ENCODE assay signal across 8 mouse cellular contexts in genomic region chr16:52453971-52454514, GRCm38 (mm10). TPM values are rescaled to one million over a fixed set of nuclear protein-coding genes. Genes with fewer than 3 reads are reported as not detected.
DNase-seq lines count a peak whose midpoint lies in the region; ATAC-seq and TF ChIP-seq lines count a peak whose summit lies in the region.

TSS of gene Alcam (minus strand) at chr16:52454074.

- no peaks in the 10 kb centered on the region for H3K27me3 ChIP-seq in C2C12 (ENCODE audit: control insufficient read depth, insufficient read depth, insufficient read length)
- no peaks in the 10 kb centered on the region for H3K27me3 ChIP-seq in embryonic facial prominence, embryonic 15.5 days
- H3K27me3 ChIP-seq in lung, embryonic 15.5 days: no peaks in the 10 kb centered on the region

- intact Hi-C loops in heart, postnatal 14 days (cut with DNase I): loop anchor here (5.0 kb wide), 2 partner anchors 142 to 813 kb away; no protein-coding TSS in a partner anchor

- peak within 1 kb of the TSS; percentile 12 for H3K9ac ChIP-seq in embryonic facial prominence, embryonic 15.5 days
- H3K9ac ChIP-seq in lung, embryonic 15.5 days: peak within 1 kb of the TSS; percentile 48; the same call in 1 of the 2 replicates

- TF ChIP-seq CTCF in C2C12 (IDR thresholded peaks at IDR 0.05; ENCODE audit: control insufficient read depth, insufficient read depth, insufficient read length): no peak
- no peak for TF ChIP-seq CTCF in olfactory bulb, adult 2 months (IDR thresholded peaks at IDR 0.05; ENCODE audit: insufficient read depth, low read depth, low read length)

- no peaks in the 10 kb centered on the region for H3K36me3 ChIP-seq in C2C12 (ENCODE audit: control insufficient read depth, insufficient read depth)
- no peaks in the 10 kb centered on the region for H3K36me3 ChIP-seq in embryonic facial prominence, embryonic 15.5 days
- H3K36me3 ChIP-seq in lung, embryonic 15.5 days: no peaks in the 10 kb centered on the region

- no peak for TF ChIP-seq POLR2A in olfactory bulb, adult 2 months (IDR thresholded peaks at IDR 0.05; ENCODE audit: insufficient read depth, low read depth, low read length)

- no peaks in the 10 kb centered on the region for H3K9me3 ChIP-seq in embryonic facial prominence, embryonic 15.5 days (replicated peaks)
- H3K9me3 ChIP-seq in lung, embryonic 15.5 days: no peaks in the 10 kb centered on the region

- H3K79me3 ChIP-seq in C2C12 (ENCODE audit: low read depth): peaks cover 36% of the 10 kb centered on the region

- WGBS in embryonic facial prominence, embryonic 15.5 days: under 1% methylated on average over 14 of the region's 14 CpGs
- 2% methylated on average over 14 of the region's 14 CpGs for WGBS in lung, embryonic 15.5 days
- under 1% methylated on average over 14 of the region's 14 CpGs for WGBS in olfactory bulb, adult 2 months

- peaks cover 23% of the 10 kb centered on the region; the same call in 1 of the 2 replicates for H3K4me1 ChIP-seq in embryonic facial prominence, embryonic 15.5 days
- peaks cover 25% of the 10 kb centered on the region for H3K4me1 ChIP-seq in lung, embryonic 15.5 days
- H3K4me1 ChIP-seq in olfactory bulb, adult 2 months (ENCODE audit: control insufficient read depth, insufficient read depth, low read length): 0 out of 2 replicates have a peak, but pooled peaks cover 7% of the 10 kb centered on the region

- no peak for ATAC-seq in embryonic facial prominence, embryonic 15.5 days (ENCODE audit: insufficient number of reproducible peaks, low FRiP score, low TSS enrichment, low read depth)
- ATAC-seq in lung, embryonic 15.5 days (ENCODE audit: borderline replicate concordance, extremely low read depth, low FRiP score, low TSS enrichment): no peak

- DNase-seq in adrenal gland, adult 8-10 months: no peak
- DNase-seq in heart, postnatal 14 days: peak; percentile 20 to 36
- DNase-seq in layer of hippocampus, adult 8-10 months (ENCODE audit: low spot score in 2 of 2): peak; percentile 13 to 48
- DNase-seq in yolk sac, embryonic 10.5 days (ENCODE audit: low spot score): peak; percentile 45

- H3K4me2 ChIP-seq in embryonic facial prominence, embryonic 15.5 days (replicated peaks): peak within 1 kb of the TSS; percentile 83
- peak within 1 kb of the TSS; percentile 82 for H3K4me2 ChIP-seq in lung, embryonic 15.5 days

- H3K27ac ChIP-seq in embryonic facial prominence, embryonic 15.5 days (replicated peaks): peak within 1 kb of the TSS; percentile 80
- H3K27ac ChIP-seq in lung, embryonic 15.5 days: peak within 1 kb of the TSS; percentile 38
- H3K27ac ChIP-seq in olfactory bulb, adult 2 months (ENCODE audit: insufficient read depth, low read depth, low read length): no peak within 1 kb of the TSS

- H3K4me3 ChIP-seq in C2C12 (ENCODE audit: insufficient read depth, poor library complexity, severe bottlenecking): peak within 1 kb of the TSS; percentile 86
- peak within 1 kb of the TSS; percentile 70 for H3K4me3 ChIP-seq in embryonic facial prominence, embryonic 15.5 days (replicated peaks)
- H3K4me3 ChIP-seq in lung, embryonic 15.5 days: peak within 1 kb of the TSS; percentile 59
- peak within 1 kb of the TSS; percentile 59 for H3K4me3 ChIP-seq in olfactory bulb, adult 2 months (ENCODE audit: insufficient read depth, low read depth, low read length)

- H3K79me2 ChIP-seq in C2C12 (ENCODE audit: control insufficient read depth, insufficient read depth): peaks cover 37% of the 10 kb centered on the region

- peak within 1 kb of the TSS; percentile 58 for H3ac ChIP-seq in C2C12 (ENCODE audit: control insufficient read depth, insufficient read length, low read depth)

TF ChIP-seq in C2C12, 6 proteins besides CTCF, POLR2A, EP300 and RAD21:
- TF ChIP-seq MAX (IDR thresholded peaks at IDR 0.05): no peak
- no peak for TF ChIP-seq MYOD1 (IDR thresholded peaks at IDR 0.05; ENCODE audit: control insufficient read depth, insufficient read length, low read depth)
- no peak for TF ChIP-seq CEBPB (IDR thresholded peaks at IDR 0.05; ENCODE audit: low read depth)
- no peak for TF ChIP-seq MYOG (IDR thresholded peaks at IDR 0.05; ENCODE audit: control insufficient read depth, extremely low read depth, insufficient read length)
- TF ChIP-seq USF1 (IDR thresholded peaks at IDR 0.05; ENCODE audit: low read depth): no peak
- TF ChIP-seq FOSL1 (IDR thresholded peaks at IDR 0.05; ENCODE audit: insufficient read depth, low read length, poor library complexity, severe bottlenecking): no peak

RNA-seq across cellular contexts. Expression of gene Alcam, which starts in this region (rescaled TPM):
- polyA plus RNA-seq in C2C12 (2012; fragmentation: generic; extraction: Trizol): 27.7 TPM
- total RNA-seq in adrenal gland, adult 8-10 months (2022): 10 to 100 TPM; 50.5 to 84.0 (median 58.9) TPM
- 27.5 and 36.4 TPM in 2 replicates for polyA plus RNA-seq in embryonic facial prominence, embryonic 15.5 days (2015; fragmentation: Nextera tagmentation; extraction: Ambion mirVana)
- total RNA-seq in heart, postnatal 14 days (2021): 1 to 10 TPM; 4.1 to 5.1 TPM
- 100 to 1,000 TPM; 113 to 136 (median 125) TPM for total RNA-seq in layer of hippocampus, adult 8-10 months (2022)
- 27.8 and 31.0 TPM in 2 replicates for polyA plus RNA-seq in lung, embryonic 15.5 days (2015; fragmentation: Nextera tagmentation; extraction: Ambion mirVana)
- polyA plus RNA-seq in olfactory bulb, adult 2 months (2012; ENCODE audit: insufficient read depth, insufficient read length, low replicate concordance, missing spikeins): not detected in 2 replicates

Comparison
In these comparisons a context has a peak if more than half of its experiments do, and no peak if none do; other contexts are left out.
1. RNA of gene Alcam (total RNA-seq): 113 to 136 TPM in layer of hippocampus, adult 8-10 months and 50.5 to 84.0 TPM in adrenal gland, adult 8-10 months; 4.1 to 5.1 TPM in heart, postnatal 14 days; every median in the first group is over 4 times any median in the second.
2. Peak in every context shown above with its lines, with median percentiles within 50 percentile points of each other: H3K4me3 ChIP-seq.